Mouse (Mus musculus) cortical plate, adult 2 months (tissue): Measurements from ENCODE around the gene Xpo4.

Experiments
- CTCF ChIP-seq: fragments of 200-500 bp; IDR thresholded peaks from 2 replicates; pipeline ENCODE4 v1.5.1; 2011; ENCODE audit warnings: mild to moderate bottlenecking, control low read depth, low read length; ENCODE audit not compliant: insufficient read depth; ENCODE audit errors: extremely low read depth
- POLR2A ChIP-seq: fragments of 200-500 bp; IDR thresholded peaks from 2 replicates; pipeline ENCODE4 v1.6.1; 2011; ENCODE audit warnings: mild to moderate bottlenecking, low read length, control low read depth; ENCODE audit not compliant: insufficient read depth; ENCODE audit errors: extremely low read depth

DNA sequence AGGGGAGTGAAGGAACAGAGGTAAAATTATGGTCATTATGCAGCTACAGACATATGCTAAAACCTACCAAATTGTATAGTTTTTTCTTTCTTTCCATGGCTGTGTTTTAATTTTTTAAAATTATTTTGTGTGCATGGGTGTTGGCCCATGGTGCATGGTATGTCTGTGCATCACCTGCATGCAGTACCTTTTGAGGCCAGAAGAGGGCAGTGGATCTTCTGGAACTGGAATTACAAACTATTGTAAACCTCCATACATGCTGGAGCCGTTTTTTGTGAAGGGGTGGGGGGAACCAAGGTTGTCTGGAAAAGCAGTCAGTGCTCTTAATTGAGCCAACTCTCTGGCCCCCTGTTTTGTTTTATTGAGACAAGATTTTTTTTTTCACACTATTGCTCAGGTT lies 19.3 kb upstream of the Xpo4 start:
- TF ChIP-seq CTCF (peak; percentile 72), POLR2A (no peak)
